Mouse (Mus musculus): ENCODE measurements around the gene AI481877. TPM values are rescaled to one million over a fixed set of nuclear protein-coding genes. Genes with fewer than 3 reads are reported as not detected.

The AI481877 gene
- polyA plus RNA-seq, 1 experiment, result not detected

GRCm38 (mm10) chr4:59083430-59083829, 55.4 kb downstream of the AI481877 start:
- Histone ChIP-seq H3K4me3 (ENCODE audit: insufficient read depth, low read depth, low read length) (no peak overlapping the region), H3K27ac (replicated peaks; ENCODE audit: low read depth, low read length) (no peak overlapping the region), H3K4me1 (ENCODE audit: control insufficient read depth, insufficient read depth, insufficient read length, low read length) (no peaks in the 10 kb centered on the region)

DNA sequence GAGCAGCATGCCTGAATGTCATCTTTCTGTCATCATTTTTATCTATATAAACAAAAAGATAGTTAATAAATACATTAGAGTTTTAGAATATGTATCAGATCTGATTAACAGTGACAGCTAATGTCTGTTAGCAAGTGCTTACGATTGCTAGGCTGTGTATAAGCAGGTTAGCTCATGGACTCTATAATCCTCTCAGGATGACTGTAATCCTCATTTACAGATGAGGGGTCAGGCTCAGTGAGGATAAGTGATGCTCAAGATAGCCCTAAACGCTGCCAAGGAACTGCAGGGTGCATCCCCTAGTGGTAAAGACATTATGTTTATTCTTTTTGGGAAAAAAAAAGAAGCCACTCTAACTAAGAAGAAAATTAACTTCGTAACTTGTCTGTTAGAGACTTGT, 69.5 kb downstream of the AI481877 start:
- no peak overlapping the region for H3K27ac ChIP-seq (replicated peaks; ENCODE audit: low read depth, low read length)
- no peak overlapping the region for H3K4me3 ChIP-seq (ENCODE audit: insufficient read depth, low read depth, low read length)

DNA sequence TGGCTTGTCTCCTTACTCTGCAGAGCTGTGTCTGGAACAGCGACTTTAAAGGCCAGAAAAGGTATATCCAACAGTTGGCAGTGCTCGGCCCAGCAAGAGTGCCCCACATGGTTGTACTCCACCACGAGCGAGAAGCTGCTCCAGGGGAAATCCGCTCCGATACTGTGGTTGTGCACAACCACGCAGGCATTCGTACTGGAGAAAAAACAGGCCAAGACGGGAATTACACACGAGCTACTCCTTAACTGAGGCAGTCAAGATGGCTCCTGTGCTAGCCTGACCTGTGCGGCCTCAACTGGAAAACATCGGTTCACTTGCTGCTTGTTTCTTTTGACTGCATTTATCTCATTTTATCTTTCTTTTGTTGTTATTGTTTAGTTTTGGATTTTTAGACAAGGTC, 76.3 kb downstream of the AI481877 start:
- no peaks in the 10 kb centered on the region for H3K4me1 ChIP-seq (ENCODE audit: control insufficient read depth, insufficient read depth, insufficient read length, low read length)
- H3K27ac ChIP-seq (replicated peaks; ENCODE audit: low read depth, low read length), result no peak overlapping the region
- no peak overlapping the region for H3K4me3 ChIP-seq (ENCODE audit: insufficient read depth, low read depth, low read length)

More for the DNA sequence above, 69.5 kb downstream of the AI481877 start:
- no peaks in the 10 kb centered on the region for H3K4me1 ChIP-seq (ENCODE audit: control insufficient read depth, insufficient read depth, insufficient read length, low read length)

DNA sequence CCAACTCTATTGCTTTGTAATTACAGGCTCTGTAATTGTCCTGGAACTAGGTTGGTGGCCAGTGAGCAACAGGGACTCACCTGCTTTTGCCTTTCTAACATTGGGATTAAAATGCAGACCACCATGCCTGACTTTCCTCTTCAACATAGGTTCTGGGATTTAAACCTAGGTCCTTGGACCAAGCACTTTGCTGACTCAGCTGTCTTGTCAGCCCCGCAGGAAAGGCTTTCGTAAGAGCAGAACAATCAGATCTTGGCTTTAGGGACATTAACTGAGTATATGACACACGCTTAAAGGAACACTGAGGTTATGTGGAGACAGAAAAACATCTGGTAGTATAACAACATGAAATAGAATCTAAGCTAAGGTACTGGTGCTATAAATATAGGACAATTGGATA, 80.9 kb downstream of the AI481877 start:
- Histone ChIP-seq H3K4me1 (ENCODE audit: control insufficient read depth, insufficient read depth, insufficient read length, low read length) (no peaks in the 10 kb centered on the region), H3K4me3 (ENCODE audit: insufficient read depth, low read depth, low read length) (no peak overlapping the region), H3K27ac (replicated peaks; ENCODE audit: low read depth, low read length) (no peak overlapping the region)

GRCm38 (mm10) chr4:59051081-59051480, 87.7 kb downstream of the AI481877 start:
- H3K4me3 ChIP-seq (ENCODE audit: insufficient read depth, low read depth, low read length), result no peak overlapping the region
- H3K27ac ChIP-seq (replicated peaks; ENCODE audit: low read depth, low read length), result no peak overlapping the region
- H3K4me1 ChIP-seq (ENCODE audit: control insufficient read depth, insufficient read depth, insufficient read length, low read length), result no peaks in the 10 kb centered on the region

DNA sequence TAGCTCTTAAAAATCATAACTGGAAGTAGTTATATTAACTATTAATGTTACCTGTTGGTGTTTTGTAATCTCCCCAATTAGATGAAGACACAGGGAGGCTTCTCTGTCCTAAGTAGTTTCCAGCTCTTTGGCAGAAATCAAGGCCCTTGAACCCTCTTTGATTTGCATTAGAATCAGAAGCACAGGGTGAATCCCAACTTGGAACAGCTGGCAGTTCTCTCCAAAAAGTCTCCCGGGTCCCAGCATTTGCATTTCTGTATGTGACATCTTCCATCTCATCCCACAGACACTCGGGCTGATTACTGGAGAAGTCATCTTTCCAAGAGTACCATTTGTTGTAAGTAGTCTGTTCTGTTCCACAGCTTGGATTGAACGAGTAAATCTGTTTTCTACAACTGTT, 91.6 kb downstream of the AI481877 start:
- no peaks in the 10 kb centered on the region for H3K4me1 ChIP-seq (ENCODE audit: control insufficient read depth, insufficient read depth, insufficient read length, low read length)
- no peak overlapping the region for H3K27ac ChIP-seq (replicated peaks; ENCODE audit: low read depth, low read length)
- no peak overlapping the region for H3K4me3 ChIP-seq (ENCODE audit: insufficient read depth, low read depth, low read length)

GRCm38 (mm10) chr4:59043891-59044290, 94.9 kb downstream of the AI481877 start:
- no peak overlapping the region for H3K4me3 ChIP-seq (ENCODE audit: insufficient read depth, low read depth, low read length)
- no peaks in the 10 kb centered on the region for H3K4me1 ChIP-seq (ENCODE audit: control insufficient read depth, insufficient read depth, insufficient read length, low read length)
- H3K27ac ChIP-seq (replicated peaks; ENCODE audit: low read depth, low read length), result no peak overlapping the region

DNA sequence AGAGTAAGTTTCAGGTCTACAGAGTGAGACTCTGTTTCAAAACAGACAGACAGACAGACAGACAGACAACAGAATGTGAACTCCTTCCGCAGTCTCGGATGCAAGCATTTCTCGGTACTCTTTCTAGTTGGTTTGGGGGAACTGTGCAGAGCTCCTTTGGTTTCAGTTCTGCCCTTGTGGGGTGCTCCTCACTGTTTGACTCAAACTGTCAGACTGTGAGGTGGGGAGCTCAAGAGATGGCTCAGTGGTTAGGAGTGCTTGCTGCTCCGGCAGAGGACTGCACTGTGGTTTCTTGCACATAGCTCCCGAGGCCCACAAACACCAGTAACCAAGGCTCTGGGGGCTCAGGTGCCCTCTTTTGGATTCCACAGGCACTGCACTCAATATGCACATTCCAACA, 95.7 kb downstream of the AI481877 start:
- Histone ChIP-seq H3K4me3 (ENCODE audit: insufficient read depth, low read depth, low read length) (no peak overlapping the region), H3K4me1 (ENCODE audit: control insufficient read depth, insufficient read depth, insufficient read length, low read length) (no peaks in the 10 kb centered on the region), H3K27ac (replicated peaks; ENCODE audit: low read depth, low read length) (no peak overlapping the region)

DNA sequence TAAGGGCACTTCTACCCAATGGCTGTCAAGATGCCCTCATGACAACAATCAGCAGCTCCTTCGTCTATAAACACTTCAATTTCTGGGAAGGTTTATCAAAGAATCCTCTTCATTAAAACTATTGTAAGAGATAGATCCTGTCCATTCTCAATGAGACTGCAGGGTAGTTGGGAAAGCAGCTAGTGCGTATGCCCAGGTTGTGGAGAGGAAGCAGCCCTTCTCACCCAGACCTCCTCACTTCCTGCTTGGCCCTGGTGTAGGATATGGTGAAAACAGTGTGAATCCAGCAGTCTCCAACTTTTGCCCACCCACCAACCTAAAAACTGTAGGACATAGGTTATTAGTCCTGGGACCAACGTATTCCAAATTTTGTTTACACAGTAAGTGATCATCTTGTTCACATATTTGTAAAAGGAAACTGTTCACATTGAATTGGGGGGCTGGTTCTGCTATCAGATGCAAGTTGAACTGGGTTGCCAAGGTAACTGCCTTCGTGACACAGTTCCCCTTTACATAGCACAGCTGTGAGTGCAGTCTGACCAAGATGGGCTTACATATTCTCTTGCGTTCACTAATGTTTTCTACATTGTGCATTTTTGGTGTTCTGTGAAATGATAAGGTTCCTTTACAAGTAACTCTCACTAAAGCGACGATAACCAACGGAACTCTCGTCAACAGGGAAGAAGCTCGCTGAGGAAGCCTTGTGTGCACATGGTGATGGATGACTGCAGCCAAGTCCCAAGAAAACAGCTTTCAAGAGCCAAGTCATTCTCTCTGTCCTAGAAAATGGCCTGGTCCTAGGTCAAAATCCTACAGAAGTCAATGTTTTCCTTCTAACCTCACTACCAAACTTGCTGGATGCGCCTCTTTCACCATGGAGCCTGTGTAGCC, 98.1 kb downstream of the AI481877 start:
- H3K4me3 ChIP-seq (ENCODE audit: insufficient read depth, low read depth, low read length), result no peak overlapping the region
- peaks cover 2% of the 10 kb centered on the region; the same call in 1 of the 2 replicates for H3K4me1 ChIP-seq (ENCODE audit: control insufficient read depth, insufficient read depth, insufficient read length, low read length)
- no peak overlapping the region for H3K27ac ChIP-seq (replicated peaks; ENCODE audit: low read depth, low read length)

DNA sequence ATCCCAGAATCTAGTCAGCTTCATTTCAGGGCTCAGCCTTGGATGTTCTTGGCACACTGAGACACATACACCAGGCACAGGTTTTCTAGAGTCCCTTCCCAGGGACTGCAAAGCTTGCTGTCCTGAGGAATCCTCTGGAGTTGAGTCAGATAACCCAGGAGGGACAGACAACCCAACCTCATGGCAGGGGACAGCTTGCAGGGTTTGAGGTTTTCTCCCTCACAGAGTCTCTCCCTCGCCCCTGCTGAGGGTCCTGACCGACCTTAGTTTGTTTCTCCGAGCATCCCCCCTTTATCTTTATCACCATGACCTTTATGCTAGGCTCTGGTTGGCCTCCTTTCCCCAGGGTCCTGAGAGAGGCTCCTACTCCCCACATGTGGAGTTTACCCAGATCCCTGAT, 101.3 kb downstream of the AI481877 start:
- Histone ChIP-seq H3K4me1 (ENCODE audit: control insufficient read depth, insufficient read depth, insufficient read length, low read length) (peaks cover 3% of the 10 kb centered on the region; the same call in 1 of the 2 replicates), H3K4me3 (ENCODE audit: insufficient read depth, low read depth, low read length) (no peak overlapping the region), H3K27ac (replicated peaks; ENCODE audit: low read depth, low read length) (no peak overlapping the region)

DNA sequence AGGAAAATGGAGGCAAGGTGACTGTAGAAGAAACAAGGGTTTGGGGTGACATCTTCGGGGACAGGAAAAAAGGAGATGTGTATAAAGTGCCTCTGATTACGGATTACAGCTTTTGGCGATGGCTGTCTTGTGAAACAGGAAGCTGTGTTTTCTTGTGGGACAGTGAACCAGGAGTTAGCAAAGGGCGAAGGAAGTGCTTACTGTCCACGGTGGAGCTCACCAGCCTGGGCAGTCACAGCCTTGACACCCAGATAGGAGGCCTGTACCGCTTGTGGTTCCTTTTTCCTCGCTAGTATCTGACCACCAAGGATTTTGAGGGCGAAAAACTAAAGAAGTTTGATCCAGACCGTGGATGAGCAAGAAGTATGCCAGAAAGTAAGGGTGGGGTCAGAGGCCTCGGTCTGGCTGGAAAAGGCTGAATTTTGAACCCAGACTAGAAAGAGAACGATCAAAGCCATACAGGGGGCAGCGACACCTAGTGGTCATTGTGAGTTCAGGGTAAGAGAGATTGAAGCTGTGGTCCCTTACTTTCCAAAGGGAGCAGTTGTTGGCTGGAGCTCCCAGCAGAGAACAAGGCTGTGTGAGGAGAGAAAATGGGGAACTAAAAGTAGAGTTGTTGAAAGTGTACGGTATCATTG, 102.2 kb downstream of the AI481877 start:
- peak overlapping the region; percentile 19; the same call in 1 of the 2 replicates for H3K4me3 ChIP-seq (ENCODE audit: insufficient read depth, low read depth, low read length)
- H3K27ac ChIP-seq (replicated peaks; ENCODE audit: low read depth, low read length), result no peak overlapping the region
- peaks cover 3% of the 10 kb centered on the region; the same call in 1 of the 2 replicates for H3K4me1 ChIP-seq (ENCODE audit: control insufficient read depth, insufficient read depth, insufficient read length, low read length)

DNA sequence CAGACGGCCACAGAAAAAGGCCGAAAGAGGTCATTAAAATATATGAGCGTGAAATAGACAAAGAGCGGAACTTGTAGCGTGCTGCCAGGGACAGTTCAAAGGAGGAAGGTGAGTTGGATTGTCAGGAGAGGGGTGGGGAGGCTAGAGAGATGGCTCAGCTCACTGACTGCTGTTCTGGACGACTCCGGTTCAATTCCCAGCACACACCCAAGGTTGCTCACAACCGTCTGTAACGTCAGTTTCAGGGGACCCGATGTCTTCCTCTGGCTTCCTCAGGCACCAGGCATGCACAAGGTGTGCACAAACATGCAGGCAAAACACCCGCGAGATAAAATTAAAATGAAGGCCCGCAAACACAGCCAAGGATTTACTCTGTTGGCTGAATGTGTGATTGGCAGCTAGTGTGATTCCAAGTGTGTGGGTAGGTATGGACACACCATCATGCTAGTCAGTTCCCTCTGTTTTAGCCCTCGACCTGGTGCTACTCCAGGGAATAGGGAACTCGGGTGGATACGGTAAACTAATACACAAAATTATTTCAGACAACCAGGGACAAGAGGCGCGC, 102.9 kb downstream of the AI481877 start:
- Histone ChIP-seq H3K27ac (replicated peaks; ENCODE audit: low read depth, low read length) (no peak overlapping the region), H3K4me1 (ENCODE audit: control insufficient read depth, insufficient read depth, insufficient read length, low read length) (peaks cover 3% of the 10 kb centered on the region; the same call in 1 of the 2 replicates), H3K4me3 (ENCODE audit: insufficient read depth, low read depth, low read length) (peak overlapping the region; percentile 69)

DNA sequence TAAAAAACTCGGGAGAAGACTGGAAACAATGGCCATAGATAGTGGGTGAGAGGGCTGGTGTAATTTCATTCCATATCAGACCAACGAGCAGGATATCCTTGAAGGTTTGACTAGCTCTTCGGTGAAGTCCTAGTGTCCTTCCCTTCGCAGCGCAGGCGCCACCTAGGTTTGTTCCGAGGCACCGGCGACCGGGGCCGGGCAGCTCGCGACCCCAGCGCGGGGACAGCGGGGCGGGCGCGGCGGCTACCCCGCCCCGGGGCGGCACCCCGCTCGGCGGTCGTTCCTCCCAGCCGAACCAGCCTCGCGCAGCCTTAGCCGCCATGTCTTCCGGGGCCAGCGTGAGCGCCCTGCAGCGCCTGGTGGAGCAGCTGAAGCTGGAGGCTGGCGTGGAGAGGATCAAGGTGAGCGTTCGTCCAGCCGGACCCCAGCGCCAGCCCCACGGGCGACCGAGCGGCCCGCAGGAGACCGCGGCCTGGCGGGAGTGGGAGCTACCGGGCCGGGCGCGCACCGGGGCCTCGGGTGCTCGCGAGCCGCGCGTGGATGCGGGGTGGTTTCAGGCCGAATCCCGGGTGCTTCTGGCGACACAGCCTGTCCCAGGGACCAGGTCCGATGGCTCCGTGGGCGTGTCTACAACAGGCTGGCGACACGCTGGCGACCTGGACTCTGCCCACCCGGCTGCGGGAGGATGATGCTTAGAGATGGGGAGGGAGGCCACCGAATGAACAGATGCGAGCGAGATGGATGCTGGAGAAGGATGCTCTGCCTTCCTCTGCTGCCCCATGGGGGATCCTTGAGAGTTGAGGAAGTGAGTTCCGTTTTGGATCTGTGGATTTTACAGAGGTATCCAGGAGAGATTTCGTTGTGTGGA, 103.6 kb downstream of the AI481877 start, which contains the start of gene Gng10:
Gene Gng10 (plus strand): TSS at position 171 of the 868 bp plus-strand sequence.
- Histone ChIP-seq H3K4me3 (ENCODE audit: insufficient read depth, low read depth, low read length) (peak within 1 kb of the TSS; percentile 69), H3K27ac (replicated peaks; ENCODE audit: low read depth, low read length) (no peak within 1 kb of the TSS), H3K4me1 (ENCODE audit: control insufficient read depth, insufficient read depth, insufficient read length, low read length) (peaks cover 3% of the 10 kb centered on the region; the same call in 1 of the 2 replicates)

DNA sequence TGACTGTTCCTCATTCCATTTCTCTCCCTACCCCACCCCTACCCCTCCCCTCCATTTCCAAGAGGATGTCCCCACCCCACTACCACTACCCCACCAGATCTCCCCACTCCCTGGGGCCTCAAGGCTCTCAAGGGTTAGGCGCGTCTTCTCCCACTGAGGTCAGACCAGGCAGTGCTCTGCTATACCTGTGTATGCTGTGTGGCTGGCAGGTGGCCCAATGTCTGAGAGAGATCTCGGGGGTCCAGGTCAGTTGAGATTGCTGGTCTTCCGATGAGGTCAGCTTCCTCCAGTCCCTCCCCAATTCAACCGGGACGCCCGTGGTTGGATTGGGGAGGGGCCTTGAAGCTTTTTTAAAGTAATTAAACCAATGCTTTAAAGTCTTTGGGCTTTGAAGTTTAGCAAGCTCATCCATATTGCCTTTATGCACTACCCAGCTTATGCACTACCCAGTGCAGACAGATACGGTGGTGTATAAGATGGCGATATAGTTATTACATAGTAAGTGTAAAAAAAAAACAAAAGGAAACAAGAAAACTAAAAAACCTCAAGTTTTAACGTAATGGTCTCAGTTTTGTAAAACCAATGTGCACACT, 104.4 kb downstream of the AI481877 start:
- Histone ChIP-seq H3K27ac (replicated peaks; ENCODE audit: low read depth, low read length) (no peak overlapping the region), H3K4me3 (ENCODE audit: insufficient read depth, low read depth, low read length) (peak overlapping the region; percentile 69), H3K4me1 (ENCODE audit: control insufficient read depth, insufficient read depth, insufficient read length, low read length) (peaks cover 3% of the 10 kb centered on the region; the same call in 1 of the 2 replicates)
